Mouse (Mus musculus): Measurements from ENCODE around the gene Stxbp1. TPM values are rescaled to one million over a fixed set of nuclear protein-coding genes. Genes with fewer than 3 reads are reported as not detected.

Gene Stxbp1
- polyA plus RNA-seq, 1 experiment, result 3.2 TPM

DNA sequence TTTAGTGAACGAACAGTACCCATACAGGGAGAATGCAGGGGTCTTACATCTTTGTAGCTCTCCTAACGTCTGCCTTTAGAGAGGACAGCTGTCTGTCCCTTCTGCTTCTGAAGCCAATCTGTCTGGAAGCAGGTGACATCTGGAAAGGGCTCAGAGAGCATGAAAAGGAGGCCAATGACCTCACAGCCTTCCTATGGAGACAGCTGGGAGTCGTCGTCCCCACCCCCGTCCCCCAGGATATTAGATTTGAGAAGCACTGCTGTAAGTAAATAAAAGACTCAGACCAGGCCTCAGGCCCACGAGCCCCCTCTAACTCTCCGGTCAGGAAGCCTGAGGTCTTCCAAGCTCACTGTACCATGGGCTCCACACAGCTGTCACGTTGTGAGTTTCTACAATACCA is 22.9 kb downstream of the Stxbp1 start:
- peak overlapping the region; percentile 12; the same call in 1 of the 2 replicates for H3K27ac ChIP-seq (ENCODE audit: control insufficient read depth, insufficient read depth, low read depth, low read length, poor library complexity)
- TF ChIP-seq CTCF (IDR thresholded peaks at IDR 0.05; ENCODE audit: control insufficient read depth, insufficient read depth, low read length), result no peak
- no peak for TF ChIP-seq POLR2A (IDR thresholded peaks at IDR 0.05; ENCODE audit: borderline replicate concordance, control insufficient read depth, low read depth, low read length)
- H3K4me1 ChIP-seq (ENCODE audit: control insufficient read depth, insufficient read depth, low read length), result peaks cover 2% of the 10 kb centered on the region; the same call in 1 of the 2 replicates
- WGBS, result 82% methylated on average over 8 of the region's 8 CpGs
- no peak overlapping the region for H3K4me3 ChIP-seq (replicated peaks; ENCODE audit: control insufficient read depth, low read depth, low read length)

DNA sequence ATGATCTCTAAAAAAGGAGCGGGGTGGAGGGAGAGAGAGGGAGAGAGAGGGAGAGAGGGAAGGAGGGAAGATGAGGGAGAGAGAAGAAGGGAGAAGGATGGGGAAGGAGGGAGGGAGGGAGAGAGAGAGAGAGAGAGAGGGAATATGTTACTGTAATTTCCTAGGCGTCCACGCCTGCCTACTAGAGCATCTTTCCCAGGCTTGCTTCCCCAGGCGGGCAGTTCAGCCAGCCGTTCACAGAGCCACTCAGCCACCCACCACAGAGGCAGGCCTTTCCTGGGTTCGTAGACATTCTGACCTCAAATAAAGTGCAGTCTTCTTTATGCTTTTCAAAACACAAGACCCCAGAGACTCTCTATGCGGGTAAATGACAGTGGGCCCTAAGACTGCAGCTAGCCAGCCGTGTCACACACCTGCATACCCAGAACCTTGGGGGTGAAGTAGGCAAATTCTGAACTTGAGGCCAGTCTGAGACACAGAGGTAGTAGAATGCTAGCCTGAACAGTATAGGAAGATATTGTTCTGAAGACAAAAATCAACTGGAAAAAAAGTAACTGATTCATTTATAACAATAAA is 23.4 kb downstream of the Stxbp1 start:
- Histone ChIP-seq H3K4me1 (ENCODE audit: control insufficient read depth, insufficient read depth, low read length) (peaks cover 2% of the 10 kb centered on the region; the same call in 1 of the 2 replicates), H3K4me3 (replicated peaks; ENCODE audit: control insufficient read depth, low read depth, low read length) (no peak overlapping the region), H3K27ac (ENCODE audit: control insufficient read depth, insufficient read depth, low read depth, low read length, poor library complexity) (no peak overlapping the region; the same call in 1 of the 2 replicates)
- 71% methylated on average over 8 of the region's 8 CpGs for WGBS
- TF ChIP-seq POLR2A (IDR thresholded peaks at IDR 0.05; ENCODE audit: borderline replicate concordance, control insufficient read depth, low read depth, low read length), result no peak
- TF ChIP-seq CTCF (IDR thresholded peaks at IDR 0.05; ENCODE audit: control insufficient read depth, insufficient read depth, low read length), result no peak

DNA sequence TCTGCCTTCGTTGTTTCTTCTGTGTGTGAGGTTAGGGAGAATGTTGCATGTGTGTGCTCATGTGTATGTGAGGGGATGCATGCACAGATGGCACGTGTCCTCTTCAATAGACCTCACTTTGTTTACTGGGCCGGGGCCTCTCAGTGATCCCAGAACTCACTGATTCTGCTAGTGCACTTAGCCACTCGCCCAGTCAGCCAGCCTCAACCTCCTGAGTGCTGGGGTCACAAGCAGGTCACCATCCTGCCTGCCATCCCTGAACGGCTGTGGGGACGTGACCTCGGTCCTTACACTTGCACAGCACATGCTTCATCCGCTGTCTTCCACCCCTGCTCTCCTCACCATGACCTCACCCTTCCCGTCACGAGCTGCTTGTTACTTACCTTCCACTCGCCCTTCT is 23.9 kb downstream of the Stxbp1 start:
- TF ChIP-seq CTCF (IDR thresholded peaks at IDR 0.05; ENCODE audit: control insufficient read depth, insufficient read depth, low read length), result no peak
- TF ChIP-seq POLR2A (IDR thresholded peaks at IDR 0.05; ENCODE audit: borderline replicate concordance, control insufficient read depth, low read depth, low read length), result no peak
- peaks cover 2% of the 10 kb centered on the region; the same call in 1 of the 2 replicates for H3K4me1 ChIP-seq (ENCODE audit: control insufficient read depth, insufficient read depth, low read length)
- WGBS, result 77% methylated on average over 11 of the region's 11 CpGs
- H3K4me3 ChIP-seq (replicated peaks; ENCODE audit: control insufficient read depth, low read depth, low read length), result no peak overlapping the region
- no peak overlapping the region for H3K27ac ChIP-seq (ENCODE audit: control insufficient read depth, insufficient read depth, low read depth, low read length, poor library complexity)

DNA sequence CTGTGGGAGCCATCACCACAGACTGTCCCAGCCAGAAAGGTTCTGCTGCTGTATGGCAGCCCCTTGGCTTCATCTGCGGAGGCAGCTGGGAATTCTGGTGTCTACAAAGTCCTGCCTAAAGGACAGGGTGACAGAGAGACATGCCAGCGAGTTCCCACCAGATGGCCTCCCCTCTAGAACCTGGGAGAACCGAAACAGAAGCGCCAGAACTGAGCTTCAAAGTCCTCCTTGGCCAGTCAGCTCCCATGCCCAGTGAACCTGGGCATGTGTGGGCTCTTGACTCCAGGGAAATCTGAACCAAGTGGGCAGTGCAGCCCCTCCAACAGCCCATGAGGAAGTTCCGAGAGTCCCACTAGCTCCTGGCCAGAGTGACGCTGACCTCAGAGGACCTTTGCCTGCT is 24.4 kb downstream of the Stxbp1 start:
- peaks cover 2% of the 10 kb centered on the region; the same call in 1 of the 2 replicates for H3K4me1 ChIP-seq (ENCODE audit: control insufficient read depth, insufficient read depth, low read length)
- no peak for TF ChIP-seq CTCF (IDR thresholded peaks at IDR 0.05; ENCODE audit: control insufficient read depth, insufficient read depth, low read length)
- TF ChIP-seq POLR2A (IDR thresholded peaks at IDR 0.05; ENCODE audit: borderline replicate concordance, control insufficient read depth, low read depth, low read length), result no peak
- H3K4me3 ChIP-seq (replicated peaks; ENCODE audit: control insufficient read depth, low read depth, low read length), result no peak overlapping the region
- WGBS, result 78% methylated on average over 6 of the region's 6 CpGs
- peak overlapping the region; percentile 23; the same call in 1 of the 2 replicates for H3K27ac ChIP-seq (ENCODE audit: control insufficient read depth, insufficient read depth, low read depth, low read length, poor library complexity)

DNA sequence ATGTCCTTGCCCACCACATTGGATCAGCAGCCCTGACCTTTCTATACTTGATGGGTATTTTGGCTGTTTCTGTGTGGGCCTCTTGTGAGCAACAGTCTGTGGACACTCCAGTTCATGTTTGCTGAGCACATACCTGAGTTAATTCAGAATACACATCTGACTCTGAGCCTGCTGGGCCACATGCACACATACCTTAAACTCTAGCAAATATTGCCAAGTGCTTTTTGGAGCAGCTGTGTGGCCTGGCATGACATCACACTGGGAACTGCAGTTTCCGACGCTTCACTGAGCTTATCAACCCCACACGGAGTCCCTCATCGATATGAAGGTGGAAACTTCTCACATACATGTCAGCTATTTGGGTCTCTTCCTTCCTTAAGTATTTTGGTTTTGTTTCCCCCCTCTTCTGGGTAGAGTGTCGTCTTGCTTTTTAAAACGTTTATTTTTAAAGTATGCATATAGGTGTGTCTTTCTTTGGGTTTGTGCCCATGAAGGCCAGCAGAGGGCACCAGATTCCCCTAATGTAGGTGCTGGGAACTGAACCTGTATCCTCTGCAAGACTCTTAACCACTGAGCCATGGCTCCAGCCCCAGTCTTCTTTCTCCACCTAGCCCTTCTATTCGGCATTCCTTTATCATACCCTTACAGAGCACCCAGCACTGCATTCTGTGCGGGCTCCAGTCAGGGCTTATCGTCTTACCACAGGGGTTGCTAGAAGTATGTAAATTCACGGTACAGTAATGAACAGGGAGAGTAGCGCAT is 25.8 kb downstream of the Stxbp1 start:
- H3K4me3 ChIP-seq (replicated peaks; ENCODE audit: control insufficient read depth, low read depth, low read length), result no peak overlapping the region
- WGBS, result 62% methylated on average over 11 of the region's 11 CpGs
- peaks cover 2% of the 10 kb centered on the region; the same call in 1 of the 2 replicates for H3K4me1 ChIP-seq (ENCODE audit: control insufficient read depth, insufficient read depth, low read length)
- TF ChIP-seq CTCF (IDR thresholded peaks at IDR 0.05; ENCODE audit: control insufficient read depth, insufficient read depth, low read length) (peak; percentile 58), POLR2A (IDR thresholded peaks at IDR 0.05; ENCODE audit: borderline replicate concordance, control insufficient read depth, low read depth, low read length) (no peak)
- H3K27ac ChIP-seq (ENCODE audit: control insufficient read depth, insufficient read depth, low read depth, low read length, poor library complexity), result no peak overlapping the region

DNA sequence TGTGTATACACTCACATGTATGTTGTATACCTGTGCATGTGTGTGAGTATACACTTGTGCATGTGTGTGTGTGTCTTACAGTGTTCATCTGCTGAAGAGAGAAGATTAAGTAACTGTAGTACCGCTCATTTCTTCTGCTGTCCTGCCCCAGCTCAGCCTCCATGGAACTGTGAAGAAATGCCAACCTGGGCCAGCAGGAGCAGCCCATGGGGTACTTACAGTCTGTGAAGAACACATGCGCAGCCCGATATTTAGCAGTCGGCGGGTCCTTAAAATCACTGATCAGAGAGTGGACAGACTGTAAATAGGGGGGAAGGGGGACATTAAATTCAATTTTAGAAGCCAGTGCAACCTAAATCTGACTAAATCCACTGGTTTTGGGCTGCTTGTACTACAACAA is 28.8 kb downstream of the Stxbp1 start:
- TF ChIP-seq CTCF (IDR thresholded peaks at IDR 0.05; ENCODE audit: control insufficient read depth, insufficient read depth, low read length) (no peak), POLR2A (IDR thresholded peaks at IDR 0.05; ENCODE audit: borderline replicate concordance, control insufficient read depth, low read depth, low read length) (no peak)
- 91% methylated on average over 5 of the region's 5 CpGs for WGBS
- no peak overlapping the region for H3K4me3 ChIP-seq (replicated peaks; ENCODE audit: control insufficient read depth, low read depth, low read length)
- no peak overlapping the region for H3K27ac ChIP-seq (ENCODE audit: control insufficient read depth, insufficient read depth, low read depth, low read length, poor library complexity)
- peaks cover under 1% of the 10 kb centered on the region; the same call in 1 of the 2 replicates for H3K4me1 ChIP-seq (ENCODE audit: control insufficient read depth, insufficient read depth, low read length)

DNA sequence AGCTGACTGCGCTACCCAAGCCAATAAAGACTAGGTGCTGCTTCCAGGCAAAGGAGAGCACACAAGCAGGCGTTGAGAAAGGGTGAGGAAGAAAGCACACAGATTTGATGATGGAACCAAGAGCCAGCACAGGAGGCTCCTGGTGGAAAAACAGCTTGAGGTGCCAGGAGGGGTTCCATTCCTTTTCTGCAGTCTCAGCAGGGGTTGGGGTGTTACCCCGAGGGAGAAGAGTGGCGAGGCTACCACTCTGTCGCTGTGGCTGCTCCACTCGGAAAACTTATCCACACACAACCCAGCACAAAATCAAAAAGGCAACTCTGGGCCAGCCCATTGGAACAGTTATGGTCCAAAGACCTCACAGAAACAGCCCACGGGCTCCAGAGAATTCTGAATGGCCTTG is 29.5 kb downstream of the Stxbp1 start:
- no peak for TF ChIP-seq POLR2A (IDR thresholded peaks at IDR 0.05; ENCODE audit: borderline replicate concordance, control insufficient read depth, low read depth, low read length)
- TF ChIP-seq CTCF (IDR thresholded peaks at IDR 0.05; ENCODE audit: control insufficient read depth, insufficient read depth, low read length), result no peak

DNA sequence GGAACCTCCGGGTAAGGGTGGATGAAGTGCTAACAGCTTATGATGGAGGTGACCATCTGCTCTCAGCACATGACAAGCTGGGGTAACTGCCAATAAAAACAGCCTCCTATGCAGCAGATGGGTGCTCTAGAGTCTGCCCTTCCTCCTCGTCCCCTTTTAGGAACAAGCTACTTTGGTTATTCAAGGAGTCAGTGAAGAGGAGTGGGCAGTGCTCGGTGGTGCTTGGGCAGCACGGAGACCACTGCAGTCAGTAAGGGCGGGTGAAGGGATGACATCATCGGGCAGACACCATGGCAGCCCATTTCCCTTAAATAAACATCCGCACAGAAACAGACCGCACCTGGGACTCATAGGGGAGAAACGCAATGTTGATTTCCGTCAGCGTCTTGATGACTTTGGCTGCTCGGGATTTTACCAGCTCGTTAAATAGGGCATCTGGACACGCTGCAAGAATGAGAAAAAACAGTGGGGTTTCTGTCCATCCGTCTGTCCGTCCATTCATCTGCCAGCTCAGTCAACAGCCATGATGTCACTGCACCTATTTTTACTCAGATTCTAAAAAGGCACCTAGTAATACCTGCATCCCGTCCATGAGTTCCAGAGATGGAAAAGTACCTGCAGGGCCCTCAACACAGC is 30.0 kb downstream of the Stxbp1 start:
- Histone ChIP-seq H3K27ac (ENCODE audit: control insufficient read depth, insufficient read depth, low read depth, low read length, poor library complexity) (no peak overlapping the region), H3K4me3 (replicated peaks; ENCODE audit: control insufficient read depth, low read depth, low read length) (no peak overlapping the region), H3K4me1 (ENCODE audit: control insufficient read depth, insufficient read depth, low read length) (no peaks in the 10 kb centered on the region)
- TF ChIP-seq CTCF (IDR thresholded peaks at IDR 0.05; ENCODE audit: control insufficient read depth, insufficient read depth, low read length) (no peak), POLR2A (IDR thresholded peaks at IDR 0.05; ENCODE audit: borderline replicate concordance, control insufficient read depth, low read depth, low read length) (no peak)
- 88% methylated on average over 17 of the region's 17 CpGs for WGBS

More for the DNA sequence above, 29.5 kb downstream of the Stxbp1 start:
- Histone ChIP-seq H3K4me1 (ENCODE audit: control insufficient read depth, insufficient read depth, low read length) (no peaks in the 10 kb centered on the region), H3K4me3 (replicated peaks; ENCODE audit: control insufficient read depth, low read depth, low read length) (no peak overlapping the region), H3K27ac (ENCODE audit: control insufficient read depth, insufficient read depth, low read depth, low read length, poor library complexity) (no peak overlapping the region)
- WGBS, result 81% methylated on average over 7 of the region's 7 CpGs
